Mouse (Mus musculus): ENCODE measurements around the gene Hbb-bh1. TPM values are rescaled to one million over a fixed set of nuclear protein-coding genes. Genes with fewer than 3 reads are reported as not detected.
"Not testable (repeated sequence)": the region's sequence is repeated elsewhere in the genome, so short reads cannot be mapped to it uniquely, and the experiment has no call there.

Gene Hbb-bh1
- total RNA-seq, 2 experiments from 2014 or later: not detected

- DNase-seq (ENCODE audit: low spot score in 2 of 2); intact Hi-C loops (cut with DNase I): not testable (repeated sequence)
These were observed 27.9 kb downstream of the Hbb-bh1 start for GRCm38 (mm10) chr7:103815085-103815484.

DNA sequence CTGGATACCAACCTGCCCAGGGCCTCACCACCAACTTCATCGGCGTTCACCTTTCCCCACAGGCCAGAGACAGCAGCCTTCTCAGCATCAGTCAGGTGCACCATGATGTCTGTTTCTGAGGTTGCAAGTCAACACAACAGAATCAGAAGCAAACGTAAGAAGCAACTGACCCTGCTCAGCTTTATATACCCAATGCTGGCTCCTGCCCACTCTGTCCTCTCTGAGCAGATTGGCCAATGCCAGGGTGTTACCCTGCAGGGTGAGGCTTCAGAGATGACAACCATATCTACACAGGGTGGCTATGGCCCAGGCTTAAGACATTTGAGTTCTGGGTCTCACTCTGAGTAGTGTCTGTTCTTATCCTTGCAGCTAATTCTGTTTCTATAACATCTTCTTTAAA, 29.2 kb downstream of the Hbb-bh1 start, which contains the start of gene Hbb-bt:
TSS of gene Hbb-bt (minus strand) at position 231 of the 400 bp plus-strand sequence.
- intact Hi-C loops (cut with DNase I): no loop called here
- no peak for DNase-seq (ENCODE audit: low spot score in 2 of 2)

GRCm38 (mm10) chr7:103813152-103813551, 29.8 kb downstream of the Hbb-bh1 start:
- DNase-seq (ENCODE audit: low spot score in 2 of 2); intact Hi-C loops (cut with DNase I): not testable (repeated sequence)

GRCm38 (mm10) chr7:103812174-103812573, 30.8 kb downstream of the Hbb-bh1 start:
- intact Hi-C loops (cut with DNase I): no loop called here
- no peak for DNase-seq (ENCODE audit: low spot score in 2 of 2)

- intact Hi-C loops (cut with DNase I): no loop called here
- DNase-seq (ENCODE audit: low spot score in 2 of 2): no peak
These were observed 31.6 kb downstream of the Hbb-bh1 start for GRCm38 (mm10) chr7:103811223-103811845.

DNA sequence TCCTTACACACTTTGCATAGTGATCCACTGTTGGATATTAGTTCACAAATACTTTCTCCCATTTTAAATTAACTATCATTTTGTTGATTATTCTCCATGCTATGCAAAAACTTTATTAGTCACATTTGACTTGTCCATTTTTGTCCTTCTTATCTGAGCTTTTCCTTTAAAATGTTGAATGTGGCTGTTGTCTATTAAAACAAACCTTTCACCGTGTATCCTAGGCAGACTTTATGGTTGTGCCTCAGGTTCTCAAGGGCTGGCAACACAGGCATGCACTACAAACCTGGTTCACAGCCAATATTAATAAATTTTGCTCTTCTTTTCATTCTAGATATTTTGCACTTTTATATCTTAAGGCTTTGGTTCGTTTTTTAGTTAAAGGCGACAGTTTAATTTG, 32.2 kb downstream of the Hbb-bh1 start:
- intact Hi-C loops (cut with DNase I): no loop called here
- DNase-seq (ENCODE audit: low spot score in 2 of 2): no peak

DNA sequence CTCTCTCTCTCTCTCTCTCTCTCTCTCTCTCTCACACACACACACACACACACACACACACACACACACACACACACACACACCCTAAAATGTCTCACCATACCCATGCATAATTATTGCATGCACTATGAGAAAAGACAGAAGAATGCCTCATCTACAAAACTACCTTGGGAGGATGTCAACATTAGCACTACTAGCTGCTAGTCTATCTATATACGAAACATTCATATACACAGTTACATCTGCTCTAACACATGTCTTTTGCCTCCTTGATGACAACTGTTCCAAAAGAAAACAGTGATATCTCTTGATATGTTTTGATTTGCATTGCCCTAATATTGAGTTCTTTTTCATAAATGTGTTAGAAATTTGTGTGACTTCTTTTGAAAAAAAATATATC, 32.7 kb downstream of the Hbb-bh1 start:
- intact Hi-C loops (cut with DNase I): no loop called here
- DNase-seq (ENCODE audit: low spot score in 2 of 2): no peak

GRCm38 (mm10) chr7:103809801-103810155, 33.2 kb downstream of the Hbb-bh1 start:
- intact Hi-C loops (cut with DNase I): no loop called here
- DNase-seq (ENCODE audit: low spot score in 2 of 2): no peak

DNA sequence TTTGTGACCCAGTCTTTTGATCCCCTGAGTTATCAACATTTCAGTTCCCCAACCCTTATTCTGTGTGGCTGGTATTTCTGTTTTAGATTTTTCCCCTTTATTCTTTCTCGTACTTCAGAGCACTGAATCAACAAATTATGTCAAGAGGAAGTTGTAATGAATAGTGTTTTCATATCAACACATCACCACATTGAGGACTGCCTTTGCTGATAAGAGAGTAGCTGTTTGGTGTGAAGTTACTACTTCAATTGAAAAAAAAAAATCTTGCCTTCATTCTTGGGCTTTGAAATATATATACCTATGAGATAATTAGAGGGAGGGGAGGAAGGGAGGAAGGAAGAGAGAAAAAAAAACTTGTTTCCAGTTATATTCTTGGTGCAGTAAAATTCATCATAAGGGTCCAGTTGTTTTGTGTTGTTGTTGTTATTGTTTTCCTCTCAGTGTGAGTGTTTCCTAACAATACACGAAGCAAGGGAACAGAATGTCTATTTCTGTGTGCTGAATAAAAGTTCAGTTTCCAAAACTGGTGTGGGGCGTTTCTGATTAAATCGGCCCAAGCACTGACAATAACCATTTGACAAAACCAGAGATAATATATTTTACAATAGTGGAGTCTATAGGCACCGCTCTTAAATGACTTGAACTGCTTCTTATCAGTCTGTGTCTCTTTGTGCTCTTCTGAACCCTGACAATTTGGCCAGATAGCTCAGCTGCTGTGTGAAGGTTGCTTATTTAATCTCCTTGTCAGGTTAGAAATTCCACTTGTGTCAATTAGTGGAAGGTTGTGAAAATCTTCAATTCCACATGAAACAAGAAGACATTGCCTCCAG, 33.8 kb downstream of the Hbb-bh1 start:
- no peak for DNase-seq (ENCODE audit: low spot score in 2 of 2)
- intact Hi-C loops (cut with DNase I): no loop called here

DNA sequence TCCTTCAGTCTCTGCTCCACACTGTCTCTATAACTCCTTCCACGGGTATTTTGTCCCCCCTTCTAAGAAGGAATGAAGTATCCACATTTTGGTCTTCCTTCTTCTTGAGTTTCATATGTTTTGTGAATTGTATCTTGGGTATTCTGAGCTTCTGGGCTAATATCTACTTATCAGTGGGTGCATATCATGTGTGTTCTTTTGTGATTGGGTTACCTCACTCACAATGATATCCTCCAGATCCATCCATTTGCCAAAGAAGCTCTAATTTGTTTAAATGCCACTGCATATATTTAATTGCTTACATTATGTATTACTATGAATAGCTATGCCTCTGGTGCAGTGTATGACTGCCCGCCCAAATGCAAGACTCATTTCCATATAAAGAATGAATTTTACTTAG, 34.8 kb downstream of the Hbb-bh1 start:
- intact Hi-C loops (cut with DNase I); DNase-seq (ENCODE audit: low spot score in 2 of 2): not testable (repeated sequence)

- intact Hi-C loops (cut with DNase I): no loop called here
- DNase-seq (ENCODE audit: low spot score in 2 of 2): peak; percentile 5
These were observed 36.1 kb downstream of the Hbb-bh1 start for GRCm38 (mm10) chr7:103806856-103807255.

DNA sequence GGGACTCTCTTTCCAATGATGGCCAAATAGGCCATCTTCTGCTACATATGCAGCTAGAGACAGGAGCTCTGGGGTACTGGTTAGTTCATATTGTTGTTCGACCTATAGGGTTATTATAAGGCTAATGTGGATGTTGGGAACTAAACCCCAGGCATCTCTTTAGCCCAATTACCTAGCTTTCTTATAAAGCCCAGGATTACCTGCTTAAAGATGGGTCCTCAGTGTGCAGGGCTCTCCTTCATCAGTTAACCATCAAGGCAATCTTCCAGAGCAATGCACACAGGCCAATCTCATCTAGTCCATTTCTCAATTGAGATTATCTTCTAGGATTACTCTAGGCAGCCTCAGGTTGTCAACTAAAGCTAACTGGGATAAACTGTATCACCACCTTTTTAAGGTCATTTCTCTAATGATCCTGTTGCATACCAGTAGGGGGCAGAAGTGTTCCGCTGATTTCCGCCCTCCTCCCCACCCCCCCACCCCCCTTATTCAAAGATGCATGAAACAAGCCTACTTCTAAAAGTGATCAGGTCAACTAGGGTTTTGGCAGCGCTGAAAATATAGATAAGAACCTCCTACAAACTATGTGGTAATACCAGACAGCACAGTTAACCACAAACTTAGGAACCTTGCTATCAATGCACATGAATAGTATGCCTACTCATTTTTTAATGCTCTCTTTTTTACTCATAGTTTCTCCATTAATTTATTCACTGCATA, 50.1 kb downstream of the Hbb-bh1 start:
- intact Hi-C loops (cut with DNase I): no loop called here
- DNase-seq (ENCODE audit: low spot score in 2 of 2): no peak

DNA sequence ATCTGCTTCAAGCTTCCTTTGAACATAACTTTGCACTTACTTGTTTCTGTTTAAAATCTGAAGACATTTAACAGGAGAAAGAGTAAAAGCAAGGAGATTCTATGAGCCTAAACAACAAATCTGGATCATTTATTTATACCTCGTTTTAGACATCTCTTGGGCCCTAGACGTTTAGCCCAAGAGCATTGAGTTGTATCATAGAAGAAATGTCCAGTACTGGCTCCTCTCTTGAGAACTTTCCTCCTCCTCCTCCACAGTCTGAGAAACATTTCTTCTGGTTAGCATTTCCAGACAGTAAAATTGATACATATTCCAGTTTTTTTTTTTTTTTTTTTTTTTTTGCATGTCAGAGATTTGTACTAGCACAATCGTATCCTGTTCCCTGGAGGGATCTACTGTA, 51.2 kb downstream of the Hbb-bh1 start, which contains the start of gene Olfr67:
TSS of gene Olfr67 (minus strand) at position 101 of the 400 bp plus-strand sequence.
- intact Hi-C loops (cut with DNase I): no loop called here
- DNase-seq (ENCODE audit: low spot score in 2 of 2): no peak

Other genes with a start within 250 kb of the Hbb-bh1 start
- gene Olfr619, start 242.6 kb downstream of the Hbb-bh1 start, total RNA-seq (2021): not detected
- not detected for gene Olfr620, start 230.6 kb downstream of the Hbb-bh1 start, total RNA-seq (2021)
- gene Olfr622, start 200.5 kb downstream of the Hbb-bh1 start, total RNA-seq (2021): not detected
- gene Olfr623, start 179.5 kb downstream of the Hbb-bh1 start, total RNA-seq (2021): not detected
- gene Olfr624, start 172.0 kb downstream of the Hbb-bh1 start, total RNA-seq (2021): under 1 TPM in 1 of 2 experiments, not detected in 1; 0.07 TPM
- gene Olfr625-ps1, start 160.4 kb downstream of the Hbb-bh1 start, total RNA-seq (2021): not detected
- not detected for gene Olfr243, start 128.5 kb downstream of the Hbb-bh1 start, total RNA-seq (2021)
- not detected for gene Olfr628, start 112.8 kb downstream of the Hbb-bh1 start, total RNA-seq (2021)
- gene Olfr629, start 98.2 kb downstream of the Hbb-bh1 start, total RNA-seq (2021): not detected
- gene Olfr630, start 85.8 kb downstream of the Hbb-bh1 start, total RNA-seq (2021): not detected
- gene Olfr69, start 71.6 kb downstream of the Hbb-bh1 start, total RNA-seq (2021): not detected
- not detected for gene Olfr68, start 63.5 kb downstream of the Hbb-bh1 start, total RNA-seq (2021)
- gene Olfr67, start 51.3 kb downstream of the Hbb-bh1 start, total RNA-seq (2021): not detected
- 10 to 100 TPM; 49.8 to 50.7 TPM for gene Hbb-bt, start 29.2 kb downstream of the Hbb-bh1 start, total RNA-seq (2021)
- 100 to 1,000 TPM; 365 to 420 TPM for gene Hbb-bs, start 15.1 kb downstream of the Hbb-bh1 start, total RNA-seq (2021)
- not detected for gene Hbb-bh2, start 2.6 kb downstream of the Hbb-bh1 start, total RNA-seq (2021)
- not detected for gene Hbb-y, start 10.1 kb upstream of the Hbb-bh1 start, total RNA-seq (2021)
- not detected for gene Olfr66, start 43.1 kb upstream of the Hbb-bh1 start, total RNA-seq (2021)
- gene Olfr64, start 51.3 kb upstream of the Hbb-bh1 start, total RNA-seq (2021): not detected
- not detected for gene Olfr65, start 60.3 kb upstream of the Hbb-bh1 start, total RNA-seq (2021)
- gene Olfr631, start 85.7 kb upstream of the Hbb-bh1 start, total RNA-seq (2021): not detected
- gene Olfr632, start 91.2 kb upstream of the Hbb-bh1 start, total RNA-seq (2021): under 1 TPM in 1 of 2 experiments, not detected in 1; 0.25 TPM
- gene Olfr633, start 101.3 kb upstream of the Hbb-bh1 start, total RNA-seq (2021): not detected
- gene Olfr635, start 128.0 kb upstream of the Hbb-bh1 start, total RNA-seq (2021): under 1 TPM; 0.02 to 0.07 TPM
- gene Olfr638, start 155.6 kb upstream of the Hbb-bh1 start, total RNA-seq (2021): not detected
- under 1 TPM; 0.12 to 0.16 TPM for gene Olfr639, start 174.1 kb upstream of the Hbb-bh1 start, total RNA-seq (2021)
- gene Olfr640, start 182.4 kb upstream of the Hbb-bh1 start, total RNA-seq (2021): not detected
- gene Olfr641, start 192.3 kb upstream of the Hbb-bh1 start, total RNA-seq (2021): not detected
- not detected for gene Olfr642, start 209.5 kb upstream of the Hbb-bh1 start, total RNA-seq (2021)
- gene 4930516K23Rik, start 218.3 kb upstream of the Hbb-bh1 start, total RNA-seq (2021): not detected
- not detected for gene Olfr644, start 228.7 kb upstream of the Hbb-bh1 start, total RNA-seq (2021)
- not detected for gene Olfr645, start 242.3 kb upstream of the Hbb-bh1 start, total RNA-seq (2021)

Data from left cerebral cortex, postnatal 36 days (tissue).